Mouse (Mus musculus) megakaryocyte, embryonic 14.5 days (primary cell): ENCODE measurements around the gene Wipf1.

Source experiments
- FLI1 ChIP-seq: IDR thresholded peaks from 2 replicates; pipeline ENCODE4 v1.6.1; 2012; ENCODE audit warnings: low read length, inconsistent platforms, mixed read lengths
- GATA1 ChIP-seq: IDR thresholded peaks from 3 replicates; pipeline ENCODE4 v1.6.1; 2012; ENCODE audit warnings: mixed read lengths, low read length, inconsistent platforms, borderline replicate concordance

DNA sequence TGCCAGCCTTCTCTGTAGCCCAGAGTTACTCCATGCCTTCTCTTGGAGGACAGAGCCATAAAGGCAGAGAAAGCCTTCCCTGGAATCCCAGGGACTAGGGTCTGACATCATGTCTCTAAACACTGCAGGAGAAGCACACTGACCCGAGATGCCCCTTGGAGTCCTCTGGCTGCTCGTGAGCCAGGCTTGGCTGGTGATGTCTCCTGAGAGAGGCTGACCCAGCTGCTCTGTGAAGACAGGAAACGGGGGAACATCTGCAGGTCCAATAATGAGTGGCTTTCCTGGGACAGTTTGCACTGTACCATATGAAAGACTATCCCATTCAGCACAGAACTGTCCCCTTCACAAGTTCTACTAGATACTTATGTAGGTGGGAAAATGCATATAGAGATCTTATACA, 69.4 kb downstream of the Wipf1 start:
- no peak for TF ChIP-seq GATA1
- TF ChIP-seq FLI1: no peak
